Mouse (Mus musculus) yolk sac, embryonic 10.5 days (tissue): ENCODE results near the gene Car5a.

Experiments
- DNase-seq: peaks from one replicate; pipeline ENCODE4 v3.0.0-alpha.2; 2017; ENCODE audit warnings: low spot score

Gene Car5a

DNA sequence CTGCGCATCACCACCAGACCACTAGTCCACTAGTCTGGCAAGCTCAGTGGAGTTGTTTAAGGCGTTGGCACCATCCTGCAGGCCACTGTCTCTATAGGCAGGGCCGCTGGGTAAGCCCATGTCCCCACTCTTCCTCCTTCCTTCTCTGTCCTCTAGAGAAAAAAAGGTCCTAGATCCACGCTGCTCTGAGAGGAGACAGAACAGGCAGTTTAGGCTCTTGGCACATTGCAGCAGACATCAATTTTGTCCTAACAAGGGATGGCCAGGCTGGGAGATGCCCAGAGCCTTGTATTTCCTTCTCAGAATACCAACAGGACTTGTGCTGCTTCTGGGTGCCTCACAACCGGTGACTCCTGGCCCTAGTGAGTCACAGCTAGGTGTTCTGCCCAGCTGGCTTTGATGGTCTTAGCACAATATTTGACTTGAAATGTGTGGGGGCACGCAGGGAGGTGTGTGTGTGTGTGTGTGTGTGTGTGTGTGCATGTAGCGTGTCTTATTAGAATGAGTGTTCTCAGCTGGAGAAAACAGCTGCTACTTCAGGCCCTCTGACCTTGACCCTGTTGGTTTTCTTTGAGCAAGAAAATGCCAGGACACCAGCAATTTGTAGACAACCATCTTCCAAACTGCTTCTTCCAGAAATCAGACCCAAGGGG, 66.8 kb downstream of the Car5a start:
- DNase-seq = no peak

DNA sequence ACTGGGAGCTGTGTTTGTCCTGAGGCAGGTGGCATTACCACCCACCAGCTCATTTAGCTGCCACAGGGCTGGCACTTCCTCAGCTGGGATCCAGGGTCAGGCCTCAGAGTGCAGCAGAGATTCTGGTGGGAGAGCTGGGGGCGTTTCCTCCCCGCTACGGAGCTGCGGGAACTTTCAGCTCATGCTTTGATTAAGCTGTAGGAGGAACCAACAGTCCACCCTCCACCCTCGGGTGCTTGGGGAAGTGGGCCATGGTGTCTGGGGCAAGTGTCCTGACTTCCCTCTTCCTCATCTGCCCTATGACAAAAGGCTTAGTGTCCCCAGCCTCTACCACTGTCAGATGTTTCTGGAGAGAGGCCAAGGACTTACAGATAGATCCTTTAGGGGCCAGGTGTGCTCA, 67.5 kb downstream of the Car5a start:
- no peak for DNase-seq

DNA sequence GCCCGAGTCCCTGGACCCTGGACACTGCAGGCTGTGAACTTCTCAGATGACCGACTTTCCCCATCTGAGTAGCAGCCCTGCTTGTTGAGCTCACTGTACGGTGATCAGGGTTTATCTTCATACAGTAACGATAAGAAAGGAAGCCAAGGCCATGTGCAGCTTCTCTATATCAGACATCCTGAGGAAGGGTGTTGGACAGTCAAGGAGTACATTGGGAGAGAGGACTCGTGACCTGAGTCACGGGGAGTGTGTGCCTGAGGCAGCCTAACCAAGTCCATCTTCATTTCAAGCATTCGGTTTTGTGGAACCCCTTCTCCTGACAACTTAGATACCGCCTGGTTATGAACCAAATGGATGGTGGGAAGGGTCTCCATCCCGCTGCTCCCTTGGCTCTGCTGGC, 69.2 kb downstream of the Car5a start:
- no peak for DNase-seq

GRCm38 (mm10) chr8:121875045-121875444, 69.7 kb downstream of the Car5a start:
- no peak for DNase-seq

- peak; percentile 61 for DNase-seq
Measured at GRCm38 (mm10) chr8:121874031-121874430, 70.7 kb downstream of the Car5a start.

DNA sequence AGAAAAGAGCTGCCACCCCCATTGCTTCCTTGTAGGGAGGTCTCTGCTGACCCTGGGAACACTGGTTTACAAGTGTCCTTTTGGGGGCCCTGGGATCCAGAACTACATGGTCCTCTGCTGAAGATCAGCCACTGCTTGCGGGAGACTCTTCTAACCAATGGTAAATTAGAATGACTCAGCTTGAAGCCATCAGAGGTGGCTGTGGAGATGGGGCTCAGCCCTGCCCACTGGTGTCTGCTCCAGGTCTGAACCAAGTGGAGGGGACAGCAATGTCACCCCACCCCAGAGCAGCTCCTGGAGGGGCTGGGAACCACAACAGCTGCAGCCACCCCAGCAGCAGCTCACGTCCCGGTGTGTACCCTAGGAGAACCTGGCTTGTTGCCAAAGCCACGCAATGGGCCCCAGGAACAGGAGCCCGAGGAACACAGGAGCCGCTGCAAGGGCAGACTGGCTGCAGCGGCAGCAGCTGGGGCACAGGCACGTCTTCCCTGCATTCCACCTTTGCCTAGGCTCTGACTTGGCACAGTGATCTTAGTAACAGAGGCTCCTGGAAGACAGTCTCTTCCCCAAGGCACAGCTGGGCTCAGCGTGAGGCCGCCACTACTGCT, 72.8 kb downstream of the Car5a start:
- no peak for DNase-seq

GRCm38 (mm10) chr8:121870190-121870589, 74.5 kb downstream of the Car5a start:
- no peak for DNase-seq

GRCm38 (mm10) chr8:121868896-121869295, 75.8 kb downstream of the Car5a start:
- no peak for DNase-seq

- no peak for DNase-seq
Measured at GRCm38 (mm10) chr8:121868196-121868595, 76.5 kb downstream of the Car5a start.
